Mouse (Mus musculus) hindbrain, postnatal 0 days (tissue): Measurements from ENCODE around the gene Ccdc89. TPM values are rescaled to one million over a fixed set of nuclear protein-coding genes. Genes with fewer than 3 reads are reported as not detected.

Experiments used
- ATAC-seq: fragments of 200-750 bp; cut with Nextera tagmentation; 2 replicates; pipeline ENCODE4 v1.8.0; 2017; ENCODE audit warnings: mild to moderate bottlenecking, moderate TSS enrichment, moderate library complexity
- DNase-seq: peaks from one replicate; pipeline ENCODE4 v3.0.0-alpha.2; 2015; ENCODE audit warnings: low spot score
- H3K27ac ChIP-seq: fragments of 300-500 bp; sonication (generic); 2 replicates; pipeline ENCODE4 v1.5.1; 2014; ENCODE audit warnings: mild to moderate bottlenecking
- H3K27me3 ChIP-seq: fragments of 300-500 bp; sonication (generic); 2 replicates; pipeline ENCODE4 v1.6.1; 2014; ENCODE audit warnings: low read length, mixed read lengths; ENCODE audit not compliant: insufficient read depth
- H3K36me3 ChIP-seq: fragments of 300-500 bp; sonication (generic); 2 replicates; pipeline ENCODE4 v1.6.1; 2014; ENCODE audit warnings: low read length, mixed read lengths; ENCODE audit not compliant: insufficient read depth
- H3K4me1 ChIP-seq: fragments of 300-500 bp; sonication (generic); 2 replicates; pipeline ENCODE4 v1.6.1; 2014; ENCODE audit warnings: antibody characterized with exemption, low read length, mixed read lengths; ENCODE audit not compliant: insufficient read depth
- H3K4me2 ChIP-seq: fragments of 300-500 bp; sonication (generic); 2 replicates; pipeline ENCODE4 v1.6.1; 2014; ENCODE audit warnings: low read depth, mild to moderate bottlenecking, low read length, moderate library complexity, mixed read lengths
- H3K4me3 ChIP-seq: fragments of 300-500 bp; sonication (generic); 2 replicates; pipeline ENCODE4 v1.5.1; 2014; ENCODE audit warnings: low read length
- H3K9ac ChIP-seq: fragments of 300-500 bp; sonication (generic); replicated peaks from 2 replicates; pipeline ENCODE4 v1.6.1; 2014; ENCODE audit warnings: mild to moderate bottlenecking, low read length, moderate library complexity, mixed read lengths
- H3K9me3 ChIP-seq: fragments of 300-500 bp; sonication (generic); 2 replicates; pipeline ENCODE4 v1.6.1; 2016; ENCODE audit warnings: low read length, mixed read lengths
- CTCF ChIP-seq: IDR thresholded peaks from 2 replicates; pipeline ENCODE4 v1.5.1; 2016; ENCODE audit warnings: antibody characterized with exemption, control low read depth, low read depth
- WGBS: fragments of 180-500 bp; shearing (Covaris S2); extraction: QIAGEN DNeasy Blood & Tissue Kit; methylation state at CpG from one replicate; pipeline ENCODE4 v1.1.7; 2014; 5-methylcytosine and 5-hydroxymethylcytosine counted together
- polyA plus RNA-seq: library from polyadenylated mRNA; unstranded; fragments of >200 nt; fragmentation: Nextera tagmentation; extraction: Ambion mirVana; gene quantifications from 2 replicates; pipeline ENCODE4 v1.2.1, GENCODE M21; 2015
- total RNA-seq: library from RNA; depleted of rRNA; stranded (reverse); fragments of >200 nt; gene quantifications from 2 replicates; pipeline ENCODE4 v1.2.3, GENCODE M21; 2014; rRNA removed

The Ccdc89 gene
- total and polyA plus RNA-seq, 2 experiments from 2014 or later: 0.89 TPM

- no peak for DNase-seq
- Histone ChIP-seq H3K9ac (no peak overlapping the region), H3K27me3 (no peaks in the 10 kb centered on the region), H3K27ac (no peak overlapping the region), H3K4me2 (no peak overlapping the region), H3K9me3 (no peaks in the 10 kb centered on the region), H3K36me3 (no peaks in the 10 kb centered on the region), H3K4me1 (no peaks in the 10 kb centered on the region), H3K4me3 (no peak overlapping the region)
- 0 out of 2 replicates have a peak, but pooled peaks have one; percentile 30 for TF ChIP-seq CTCF
- 20% methylated on average over 14 of the region's 14 CpGs for WGBS
- ATAC-seq: no peak
Measured at GRCm38 (mm10) chr7:90460930-90461329, 34.6 kb downstream of the Ccdc89 start.

- Histone ChIP-seq H3K9ac (no peak overlapping the region), H3K4me3 (no peak overlapping the region), H3K4me2 (no peak overlapping the region), H3K9me3 (no peaks in the 10 kb centered on the region), H3K27me3 (no peaks in the 10 kb centered on the region), H3K27ac (no peak overlapping the region), H3K4me1 (no peaks in the 10 kb centered on the region), H3K36me3 (no peaks in the 10 kb centered on the region)
- TF ChIP-seq CTCF: no peak
- ATAC-seq (no peak), DNase-seq (no peak)
- 94% methylated on average over 5 of the region's 5 CpGs for whole genome bisulfite sequencing
Measured at GRCm38 (mm10) chr7:90461441-90461840, 35.1 kb downstream of the Ccdc89 start.

GRCm38 (mm10) chr7:90473511-90473910, 47.1 kb downstream of the Ccdc89 start:
- no peaks in the 10 kb centered on the region for H3K4me1 ChIP-seq
- H3K27ac ChIP-seq: no peak overlapping the region
- H3K4me2 ChIP-seq: no peak overlapping the region
- 0 out of 2 replicates have a peak, but pooled peaks cover 6% of the 10 kb centered on the region for H3K36me3 ChIP-seq
- H3K27me3 ChIP-seq: no peaks in the 10 kb centered on the region
- no peak for DNase-seq
- ATAC-seq: no peak
- no peak overlapping the region for H3K4me3 ChIP-seq
- 72% methylated on average over 2 of the region's 2 CpGs for WGBS
- H3K9ac ChIP-seq: no peak overlapping the region
- H3K9me3 ChIP-seq: no peaks in the 10 kb centered on the region
- TF ChIP-seq CTCF: no peak

GRCm38 (mm10) chr7:90475793-90476312, 49.5 kb downstream of the Ccdc89 start, which contains the start of gene Tmem126b:
Gene Tmem126b, minus strand, starts transcription at chr7:90476001.
- H3K4me1 ChIP-seq: no peaks in the 10 kb centered on the region
- ATAC-seq: peak; percentile 100
- no peaks in the 10 kb centered on the region for H3K9me3 ChIP-seq
- TF ChIP-seq CTCF: no peak
- peak; percentile 99 for DNase-seq
- H3K36me3 ChIP-seq: no peaks in the 10 kb centered on the region
- peak within 1 kb of the TSS; percentile 93 for H3K27ac ChIP-seq
- peak within 1 kb of the TSS; percentile 91 for H3K4me2 ChIP-seq
- WGBS: 0% methylated on average over 36 of the region's 36 CpGs
- H3K9ac ChIP-seq: peak within 1 kb of the TSS; percentile 68
- H3K27me3 ChIP-seq: no peaks in the 10 kb centered on the region
- peak within 1 kb of the TSS; percentile 73 for H3K4me3 ChIP-seq

GRCm38 (mm10) chr7:90476313-90477245, 50.2 kb downstream of the Ccdc89 start, which contains the start of gene Dlg2:
Gene Dlg2, plus strand, starts transcription at chr7:90476672.
- peak within 1 kb of the TSS; percentile 73 for H3K4me3 ChIP-seq
- peak within 1 kb of the TSS; percentile 68 for H3K9ac ChIP-seq
- H3K27me3 ChIP-seq: no peaks in the 10 kb centered on the region
- H3K36me3 ChIP-seq: no peaks in the 10 kb centered on the region
- under 1% methylated on average over 32 of the region's 32 CpGs for WGBS
- TF ChIP-seq CTCF: no peak
- no peaks in the 10 kb centered on the region for H3K9me3 ChIP-seq
- ATAC-seq (no peak), DNase-seq (peak; percentile 60)
- peak within 1 kb of the TSS; percentile 91 for H3K4me2 ChIP-seq
- no peaks in the 10 kb centered on the region for H3K4me1 ChIP-seq
- peak within 1 kb of the TSS; percentile 93 for H3K27ac ChIP-seq

Other genes starting within 250 kb of the Ccdc89 start
- gene Ccdc83, start 160.8 kb upstream of the Ccdc89 start, total RNA-seq: not detected in 2 replicates
- gene Ccdc83, start 160.8 kb upstream of the Ccdc89 start, polyA plus RNA-seq: not detected in 2 replicates
- gene Sytl2, start 124.3 kb upstream of the Ccdc89 start, total RNA-seq: 7.3 and 20.1 TPM in 2 replicates
- gene Sytl2, start 124.3 kb upstream of the Ccdc89 start, polyA plus RNA-seq: 11.4 TPM in 2 replicates
- gene Crebzf, start 16.2 kb downstream of the Ccdc89 start, total RNA-seq: 73.6 and 97.2 TPM in 2 replicates
- 23.5 and 25.6 TPM in 2 replicates for gene Crebzf, start 16.2 kb downstream of the Ccdc89 start, polyA plus RNA-seq
- 50.7 and 55.9 TPM in 2 replicates for gene Tmem126a, start 30.7 kb downstream of the Ccdc89 start, total RNA-seq
- 139 and 145 TPM in 2 replicates for gene Tmem126a, start 30.7 kb downstream of the Ccdc89 start, polyA plus RNA-seq
- gene Tmem126b, start 49.4 kb downstream of the Ccdc89 start, total RNA-seq: 15.1 and 21.9 TPM in 2 replicates
- 24.5 and 26.9 TPM in 2 replicates for gene Tmem126b, start 49.4 kb downstream of the Ccdc89 start, polyA plus RNA-seq
- gene Dlg2, start 50.1 kb downstream of the Ccdc89 start, total RNA-seq: 113 and 131 TPM in 2 replicates
- gene Dlg2, start 50.1 kb downstream of the Ccdc89 start, polyA plus RNA-seq: 18.5 and 20.4 TPM in 2 replicates